Comparison of ENCODE assay signal across 10 mouse cellular contexts in genomic region chr12:111122332-111122852, GRCm38 (mm10). TPM values are rescaled to one million over a fixed set of nuclear protein-coding genes. Genes with fewer than 3 reads are reported as not detected.
DNase-seq lines count a peak whose midpoint lies in the region; ATAC-seq and TF ChIP-seq lines count a peak whose summit lies in the region.
"Had no signal": no experiment of that assay in that cellular context is flagged by ENCODE, and none has a peak within 500 bp of the region (broad histone marks: within the 10 kb centered on the region; RNA-seq: fewer than 3 reads in every experiment).

No protein-coding gene starts in this region.

- no peak for DNase-seq in left cerebral cortex, adult 2 months (ENCODE audit: extremely low spot score in 1 of 2, low spot score in 2 of 2)
- no peak for DNase-seq in left cerebral cortex, postnatal 25 days (ENCODE audit: low spot score in 2 of 2)
- peak; percentile 49 for DNase-seq in MEL-GATA-1-ER (ENCODE audit: extremely low read depth, low read depth)
- no peak for DNase-seq in midbrain, embryonic 10.5 days (ENCODE audit: low spot score)
- DNase-seq in right cerebral cortex, postnatal 4 days, result no peak

- no peak overlapping the region for H3K4me3 ChIP-seq in left cerebral cortex, adult 2 months
- H3K4me3 ChIP-seq in embryonic fibroblast, embryonic 13.5 days (ENCODE audit: insufficient read depth, low read length), result no peak overlapping the region
- H3K4me3 ChIP-seq in forebrain, embryonic 16.5 days (replicated peaks; ENCODE audit: low read length), result no peak overlapping the region
- H3K4me3 ChIP-seq in midbrain, embryonic 10.5 days, result no peak overlapping the region
- H3K4me3 ChIP-seq: embryonic facial prominence, embryonic 15.5 days had no signal

- no peaks in the 10 kb centered on the region for H3K36me3 ChIP-seq in forebrain, embryonic 16.5 days (ENCODE audit: control insufficient read depth, insufficient read depth)
- H3K36me3 ChIP-seq in midbrain, embryonic 10.5 days, result peaks cover 29% of the 10 kb centered on the region

- no peaks in the 10 kb centered on the region for H3K27me3 ChIP-seq in forebrain, embryonic 16.5 days (replicated peaks; ENCODE audit: control insufficient read depth, insufficient read depth, low read length)
- no peaks in the 10 kb centered on the region for H3K27me3 ChIP-seq in midbrain, embryonic 10.5 days (ENCODE audit: low read depth, poor library complexity, severe bottlenecking)
- H3K27me3 ChIP-seq: embryonic facial prominence, embryonic 15.5 days had no signal

- intact Hi-C loops in left cerebral cortex, adult 2 months (cut with DNase I), result no loop called here
- intact Hi-C loops in left cerebral cortex, postnatal 25 days (cut with DNase I), result no loop called here

- H3K27ac ChIP-seq in left cerebral cortex, adult 2 months, result no peak overlapping the region
- no peak overlapping the region for H3K27ac ChIP-seq in embryonic fibroblast, embryonic 13.5 days (ENCODE audit: insufficient read depth, low read length)
- no peak overlapping the region for H3K27ac ChIP-seq in forebrain, embryonic 16.5 days (ENCODE audit: low read length)
- H3K27ac ChIP-seq in midbrain, embryonic 10.5 days (replicated peaks), result no peak overlapping the region
- H3K27ac ChIP-seq: embryonic facial prominence, embryonic 15.5 days had no signal

- no peak for TF ChIP-seq POLR2A in embryonic fibroblast, embryonic 13.5 days (IDR thresholded peaks at IDR 0.05; ENCODE audit: low read depth, low read length)

- H3K9me3 ChIP-seq in forebrain, embryonic 16.5 days (ENCODE audit: control insufficient read depth, low read length), result no peaks in the 10 kb centered on the region
- H3K9me3 ChIP-seq in midbrain, embryonic 10.5 days (replicated peaks), result 0 out of 2 replicates have a peak, but pooled peaks cover 6% of the 10 kb centered on the region
- H3K9me3 ChIP-seq: embryonic facial prominence, embryonic 15.5 days had no signal

- H3K9ac ChIP-seq in forebrain, embryonic 16.5 days (replicated peaks; ENCODE audit: low read depth, low read length), result no peak overlapping the region
- H3K9ac ChIP-seq: embryonic facial prominence, embryonic 15.5 days had no signal

- no peaks in the 10 kb centered on the region; the same call in 1 of the 2 replicates for H3K4me1 ChIP-seq in embryonic fibroblast, embryonic 13.5 days (ENCODE audit: control insufficient read depth, insufficient read depth, low read length)
- H3K4me1 ChIP-seq in forebrain, embryonic 16.5 days (replicated peaks; ENCODE audit: control insufficient read depth, insufficient read depth, low read length), result peaks cover 7% of the 10 kb centered on the region; the same call in 1 of the 2 replicates
- peaks cover 13% of the 10 kb centered on the region for H3K4me1 ChIP-seq in midbrain, embryonic 10.5 days
- H3K4me1 ChIP-seq: embryonic facial prominence, embryonic 15.5 days had no signal

- H3K4me2 ChIP-seq in forebrain, embryonic 16.5 days (ENCODE audit: low read length), result no peak overlapping the region
- H3K4me2 ChIP-seq: embryonic facial prominence, embryonic 15.5 days had no signal

- peak; percentile 28; the same call in 1 of the 2 replicates for ATAC-seq in neutrophil, adult 5-6 weeks (ENCODE audit: extremely low read depth, insufficient number of reproducible peaks, low FRiP score, poor library complexity, severe bottlenecking)
- no peak for ATAC-seq in forebrain, embryonic 16.5 days
- ATAC-seq: midbrain, embryonic 16.5 days had no signal

- TF ChIP-seq CTCF in left cerebral cortex, adult 2 months (IDR thresholded peaks at IDR 0.05), result peak; percentile 46
- peak; percentile 44; the same call in 1 of the 2 replicates for TF ChIP-seq CTCF in embryonic fibroblast, embryonic 13.5 days (IDR thresholded peaks at IDR 0.05; ENCODE audit: borderline replicate concordance, insufficient read depth, low read length)

RNA-seq across cellular contexts. Expression of gene Traf3, which starts 43.8 kb away (rescaled TPM):
- 10 to 100 TPM; 40.8 to 49.1 TPM for total RNA-seq in left cerebral cortex, adult 2 months (2021)
- 10 to 100 TPM; 61.3 to 74.6 TPM for total RNA-seq in left cerebral cortex, postnatal 25 days (2021)
- 18.5 and 18.8 TPM in 2 replicates for polyA plus RNA-seq in embryonic fibroblast, embryonic 13.5 days (2011; ENCODE audit: insufficient read length, low read depth, missing spikeins)
- 58.0 TPM in 2 replicates for total RNA-seq in neutrophil, adult 5-6 weeks (2017)
- 14.0 and 15.8 TPM in 2 replicates for polyA plus RNA-seq in forebrain, embryonic 16.5 days (2015; fragmentation: Nextera tagmentation; extraction: Ambion mirVana)
- 11.5 and 15.0 TPM in 2 replicates for polyA plus RNA-seq in midbrain, embryonic 10.5 days (2016; fragmentation: Nextera tagmentation; extraction: Ambion mirVana)
